Mouse (Mus musculus) right cerebral cortex, adult 2 months (tissue): Measurements from ENCODE around the gene Celsr1.

Experiments
- DNase-seq, 2 experiments: peaks; one replicate each; pipeline ENCODE4 v3.0.0; 2021 to 2022; ENCODE audit warnings: low spot score in 2 of 2

The Celsr1 gene

GRCm38 (mm10) chr15:86034781-86035360 lies 1.3 kb upstream of the Celsr1 start:
- DNase-seq = no peak

GRCm38 (mm10) chr15:86034021-86034523 lies 495 bp upstream of the Celsr1 start:
- no peak for DNase-seq

GRCm38 (mm10) chr15:86032811-86033190 lies 776 bp downstream of the Celsr1 start:
- peak in 1 of 2 experiments; percentile 17 for DNase-seq

GRCm38 (mm10) chr15:86029981-86030380 lies 3.6 kb downstream of the Celsr1 start:
- no peak for DNase-seq

GRCm38 (mm10) chr15:86027871-86028270 lies 5.7 kb downstream of the Celsr1 start:
- no peak for DNase-seq

GRCm38 (mm10) chr15:86021971-86022370 lies 11.6 kb downstream of the Celsr1 start:
- DNase-seq = no peak

- no peak for DNase-seq
Observed at GRCm38 (mm10) chr15:86021301-86021700, 12.3 kb downstream of the Celsr1 start.

- DNase-seq = no peak
Observed at GRCm38 (mm10) chr15:86020008-86020407, 13.6 kb downstream of the Celsr1 start.

GRCm38 (mm10) chr15:86018753-86019512 lies 14.6 kb downstream of the Celsr1 start:
- DNase-seq = no peak

GRCm38 (mm10) chr15:86017336-86017735 lies 16.2 kb downstream of the Celsr1 start:
- no peak for DNase-seq

GRCm38 (mm10) chr15:86015860-86016541 lies 17.6 kb downstream of the Celsr1 start:
- peak; percentile 18 to 38 for DNase-seq

GRCm38 (mm10) chr15:86015026-86015425 lies 18.6 kb downstream of the Celsr1 start:
- DNase-seq = no peak

- DNase-seq = no peak
Observed at GRCm38 (mm10) chr15:86013656-86014055, 19.9 kb downstream of the Celsr1 start.

GRCm38 (mm10) chr15:86013130-86013529 lies 20.4 kb downstream of the Celsr1 start:
- no peak for DNase-seq

GRCm38 (mm10) chr15:86007690-86008121 lies 25.9 kb downstream of the Celsr1 start:
- DNase-seq = peak; percentile 17 to 36

GRCm38 (mm10) chr15:86005691-86006525 lies 27.7 kb downstream of the Celsr1 start:
- DNase-seq = no peak

GRCm38 (mm10) chr15:86004048-86004447 lies 29.5 kb downstream of the Celsr1 start:
- no peak for DNase-seq

GRCm38 (mm10) chr15:86000706-86001292 lies 32.8 kb downstream of the Celsr1 start:
- DNase-seq = peak; percentile 29 to 39

GRCm38 (mm10) chr15:85998525-85999230 lies 34.9 kb downstream of the Celsr1 start:
- no peak for DNase-seq

GRCm38 (mm10) chr15:85996031-85996765 lies 37.4 kb downstream of the Celsr1 start:
- DNase-seq = no peak
